Mouse (Mus musculus) lung, embryonic 16.5 days (tissue): ENCODE measurements around the gene Apoa2. TPM values are rescaled to one million over a fixed set of nuclear protein-coding genes. Genes with fewer than 3 reads are reported as not detected.

Source experiments
- ATAC-seq: fragments of 200-750 bp; cut with Nextera tagmentation; 2 replicates; pipeline ENCODE4 v1.8.0; 2017; ENCODE audit warnings: low read depth, mild to moderate bottlenecking, moderate library complexity
- H3K27ac ChIP-seq: fragments of 300-500 bp; sonication (generic); 2 replicates; pipeline ENCODE4 v1.5.1; 2014; ENCODE audit warnings: mild to moderate bottlenecking, control low read depth, low read length
- H3K27me3 ChIP-seq: fragments of 300-500 bp; sonication (generic); 2 replicates; pipeline ENCODE4 v1.6.1; 2014; ENCODE audit warnings: low read depth, low read length, mixed read lengths; ENCODE audit not compliant: control insufficient read depth, insufficient read depth
- H3K36me3 ChIP-seq: fragments of 300-500 bp; sonication (generic); 2 replicates; pipeline ENCODE4 v1.6.1; 2014; ENCODE audit warnings: low read length; ENCODE audit not compliant: control insufficient read depth, insufficient read depth
- H3K4me1 ChIP-seq: fragments of 300-500 bp; sonication (generic); replicated peaks from 2 replicates; pipeline ENCODE4 v1.6.1; 2014; ENCODE audit warnings: low read length, mixed read lengths; ENCODE audit not compliant: control insufficient read depth, insufficient read depth
- H3K4me2 ChIP-seq: fragments of 300-500 bp; sonication (generic); 2 replicates; pipeline ENCODE4 v1.6.1; 2014; ENCODE audit warnings: low read depth, low read length, control low read depth
- H3K4me3 ChIP-seq: fragments of 300-500 bp; sonication (generic); 2 replicates; pipeline ENCODE4 v1.5.1; 2014; ENCODE audit warnings: mild to moderate bottlenecking, low read length, control low read depth
- H3K9ac ChIP-seq: fragments of 300-500 bp; sonication (generic); 2 replicates; pipeline ENCODE4 v1.6.1; 2014; ENCODE audit warnings: low read length, control low read depth
- H3K9me3 ChIP-seq: fragments of 300-500 bp; sonication (generic); 2 replicates; pipeline ENCODE4 v1.6.1; 2016; ENCODE audit warnings: low read length; ENCODE audit not compliant: control insufficient read depth
- WGBS: fragments of 180-500 bp; shearing (Covaris S2); extraction: QIAGEN DNeasy Blood & Tissue Kit; methylation state at CpG from one replicate; pipeline ENCODE4 v1.1.7; 2014; 5-methylcytosine and 5-hydroxymethylcytosine counted together
- polyA plus RNA-seq: library from polyadenylated mRNA; unstranded; fragments of >200 nt; fragmentation: Nextera tagmentation; extraction: Ambion mirVana; gene quantifications from 2 replicates; pipeline ENCODE4 v1.2.1, GENCODE M21; 2015

Apoa2 gene
- polyA plus RNA-seq, 1 experiment from 2014 or later, result 13.3 TPM

GRCm38 (mm10) chr1:171221281-171222193 lies 3.3 kb upstream of the Apoa2 start:
- Histone ChIP-seq H3K27ac (peak overlapping the region; percentile 36; the same call in 1 of the 2 replicates), H3K4me1 (peaks cover 9% of the 10 kb centered on the region), H3K4me3 (peak overlapping the region; percentile 77), H3K4me2 (peak overlapping the region; percentile 73), H3K9me3 (no peaks in the 10 kb centered on the region), H3K36me3 (peaks cover 10% of the 10 kb centered on the region), H3K9ac (peak overlapping the region; percentile 58), H3K27me3 (no peaks in the 10 kb centered on the region)
- ATAC-seq, result no peak; the same call in 1 of the 2 replicates
- 4% methylated on average over 22 of the region's 22 CpGs for WGBS

- WGBS, result under 1% methylated on average over 28 of the region's 28 CpGs
- Histone ChIP-seq H3K27ac (peak within 1 kb of the TSS; percentile 82), H3K36me3 (peaks cover 10% of the 10 kb centered on the region), H3K4me1 (peaks cover 9% of the 10 kb centered on the region), H3K4me3 (peak within 1 kb of the TSS; percentile 77), H3K9me3 (no peaks in the 10 kb centered on the region), H3K9ac (peak within 1 kb of the TSS; percentile 67), H3K27me3 (no peaks in the 10 kb centered on the region), H3K4me2 (peak within 1 kb of the TSS; percentile 73)
- ATAC-seq, result peak; percentile 99
Observed at GRCm38 (mm10) chr1:171222238-171223155, 2.4 kb upstream of the Apoa2 start, which contains the start of gene Tomm40l. Tomm40l (minus strand) TSS chr1:171222514.

- Histone ChIP-seq H3K36me3 (peaks cover 10% of the 10 kb centered on the region), H3K27ac (peak overlapping the region; percentile 82), H3K4me1 (peaks cover 9% of the 10 kb centered on the region), H3K4me3 (peak overlapping the region; percentile 77), H3K27me3 (no peaks in the 10 kb centered on the region), H3K4me2 (peak overlapping the region; percentile 57), H3K9ac (peak overlapping the region; percentile 67), H3K9me3 (no peaks in the 10 kb centered on the region)
- ATAC-seq, result no peak
- WGBS, result 69% methylated on average over 6 of the region's 6 CpGs
Observed at GRCm38 (mm10) chr1:171223168-171223567, 1.7 kb upstream of the Apoa2 start.

- no peak overlapping the region for H3K27ac ChIP-seq
- H3K27me3 ChIP-seq, result no peaks in the 10 kb centered on the region
- peaks cover 9% of the 10 kb centered on the region for H3K4me1 ChIP-seq
- WGBS, result 61% methylated on average over 2 of the region's 2 CpGs
- ATAC-seq, result no peak
- no peak overlapping the region for H3K4me2 ChIP-seq
- H3K4me3 ChIP-seq, result no peak overlapping the region
- peaks cover 10% of the 10 kb centered on the region for H3K36me3 ChIP-seq
- H3K9ac ChIP-seq, result no peak overlapping the region
- H3K9me3 ChIP-seq, result no peaks in the 10 kb centered on the region
Observed at GRCm38 (mm10) chr1:171223796-171224195, 1.1 kb upstream of the Apoa2 start.

GRCm38 (mm10) chr1:171226780-171227179 lies 1.9 kb downstream of the Apoa2 start:
- Histone ChIP-seq H3K9ac (no peak overlapping the region), H3K27me3 (no peaks in the 10 kb centered on the region), H3K4me2 (no peak overlapping the region), H3K36me3 (no peaks in the 10 kb centered on the region), H3K4me1 (no peaks in the 10 kb centered on the region; the same call in 1 of the 2 replicates), H3K4me3 (no peak overlapping the region), H3K27ac (no peak overlapping the region), H3K9me3 (no peaks in the 10 kb centered on the region)
- 58% methylated on average over 4 of the region's 4 CpGs for WGBS
- ATAC-seq, result no peak

GRCm38 (mm10) chr1:171227879-171228278 lies 3.0 kb downstream of the Apoa2 start:
- Histone ChIP-seq H3K9ac (no peak overlapping the region), H3K4me2 (no peak overlapping the region), H3K9me3 (no peaks in the 10 kb centered on the region), H3K36me3 (no peaks in the 10 kb centered on the region), H3K27me3 (no peaks in the 10 kb centered on the region), H3K27ac (no peak overlapping the region), H3K4me3 (no peak overlapping the region), H3K4me1 (no peaks in the 10 kb centered on the region)
- WGBS, result 79% methylated on average over 1 of the region's 1 CpGs
- ATAC-seq, result no peak

GRCm38 (mm10) chr1:171229750-171230149 lies 4.9 kb downstream of the Apoa2 start:
- ATAC-seq, result no peak
- Histone ChIP-seq H3K9ac (no peak overlapping the region), H3K4me3 (no peak overlapping the region), H3K27ac (no peak overlapping the region), H3K9me3 (no peaks in the 10 kb centered on the region), H3K27me3 (no peaks in the 10 kb centered on the region), H3K4me1 (no peaks in the 10 kb centered on the region), H3K4me2 (no peak overlapping the region), H3K36me3 (peaks cover 8% of the 10 kb centered on the region)
- 48% methylated on average over 6 of the region's 6 CpGs for WGBS

GRCm38 (mm10) chr1:171230215-171230614 lies 5.4 kb downstream of the Apoa2 start:
- no peak overlapping the region for H3K4me3 ChIP-seq
- H3K27ac ChIP-seq, result no peak overlapping the region
- H3K9me3 ChIP-seq, result no peaks in the 10 kb centered on the region
- peaks cover 10% of the 10 kb centered on the region for H3K36me3 ChIP-seq
- H3K4me1 ChIP-seq, result no peaks in the 10 kb centered on the region
- ATAC-seq, result no peak
- no peaks in the 10 kb centered on the region for H3K27me3 ChIP-seq
- no peak overlapping the region for H3K4me2 ChIP-seq
- no peak overlapping the region for H3K9ac ChIP-seq
- WGBS, result 87% methylated on average over 3 of the region's 3 CpGs

GRCm38 (mm10) chr1:171231844-171232243 lies 7.0 kb downstream of the Apoa2 start:
- no peak for ATAC-seq
- no peaks in the 10 kb centered on the region for H3K9me3 ChIP-seq
- no peak overlapping the region for H3K27ac ChIP-seq
- no peaks in the 10 kb centered on the region for H3K27me3 ChIP-seq
- no peak overlapping the region for H3K4me3 ChIP-seq
- H3K4me2 ChIP-seq, result no peak overlapping the region
- no peaks in the 10 kb centered on the region for H3K4me1 ChIP-seq
- H3K9ac ChIP-seq, result no peak overlapping the region
- WGBS, result 81% methylated on average over 4 of the region's 4 CpGs
- peaks cover 24% of the 10 kb centered on the region for H3K36me3 ChIP-seq
